Mouse (Mus musculus) midbrain, embryonic 16.5 days (tissue): Measurements from ENCODE around the gene Prlh. TPM values are rescaled to one million over a fixed set of nuclear protein-coding genes. Genes with fewer than 3 reads are reported as not detected.
A peak's percentile ranks its signal among the peaks of the same experiment; 100 is the strongest.

Source experiments
- ATAC-seq: fragments of 200-750 bp; cut with Nextera tagmentation; 2 replicates; pipeline ENCODE4 v1.8.0; 2017; ENCODE audit warnings: moderate TSS enrichment
- H3K27ac ChIP-seq: fragments of 300-500 bp; sonication (generic); 2 replicates; pipeline ENCODE4 v1.5.1; 2014; ENCODE audit warnings: mild to moderate bottlenecking, low read length, mixed read lengths
- H3K27me3 ChIP-seq: fragments of 300-500 bp; sonication (generic); 2 replicates; pipeline ENCODE4 v1.6.1; 2014; ENCODE audit warnings: low read depth, low read length, mixed read lengths; ENCODE audit not compliant: control insufficient read depth, insufficient read depth
- H3K36me3 ChIP-seq: fragments of 300-500 bp; sonication (generic); 2 replicates; pipeline ENCODE4 v1.6.1; 2014; ENCODE audit warnings: mild to moderate bottlenecking, low read length, moderate library complexity, mixed read lengths; ENCODE audit not compliant: control insufficient read depth, insufficient read depth
- H3K4me1 ChIP-seq: fragments of 300-500 bp; sonication (generic); 2 replicates; pipeline ENCODE4 v1.6.1; 2014; ENCODE audit warnings: mild to moderate bottlenecking, low read length, mixed read lengths; ENCODE audit not compliant: control insufficient read depth, insufficient read depth
- H3K4me2 ChIP-seq: fragments of 300-500 bp; sonication (generic); 2 replicates; pipeline ENCODE4 v1.6.1; 2014; ENCODE audit warnings: mild to moderate bottlenecking, low read length, mixed read lengths
- H3K4me3 ChIP-seq: fragments of 300-500 bp; sonication (generic); 2 replicates; pipeline ENCODE4 v1.5.1; 2014; ENCODE audit warnings: low read depth, mild to moderate bottlenecking, low read length, moderate library complexity, mixed read lengths
- H3K9ac ChIP-seq: fragments of 300-500 bp; sonication (generic); 2 replicates; pipeline ENCODE4 v1.6.1; 2014; ENCODE audit warnings: low read depth, low read length, mixed read lengths
- H3K9me3 ChIP-seq: fragments of 300-500 bp; sonication (generic); replicated peaks from 2 replicates; pipeline ENCODE4 v1.6.1; 2014; ENCODE audit warnings: mild to moderate bottlenecking, low read length, mixed read lengths; ENCODE audit not compliant: control insufficient read depth, poor library complexity, severe bottlenecking
- WGBS: fragments of 180-500 bp; shearing (Covaris S2); extraction: QIAGEN DNeasy Blood & Tissue Kit; methylation state at CpG from one replicate; pipeline ENCODE4 v1.1.7; 2014; 5-methylcytosine and 5-hydroxymethylcytosine counted together
- polyA plus RNA-seq: library from polyadenylated mRNA; unstranded; fragments of >200 nt; fragmentation: Nextera tagmentation; extraction: Ambion mirVana; gene quantifications from 2 replicates; pipeline ENCODE4 v1.2.1, GENCODE M21; 2015

The Prlh gene
- polyA plus RNA-seq, 1 experiment from 2014 or later: not detected

DNA sequence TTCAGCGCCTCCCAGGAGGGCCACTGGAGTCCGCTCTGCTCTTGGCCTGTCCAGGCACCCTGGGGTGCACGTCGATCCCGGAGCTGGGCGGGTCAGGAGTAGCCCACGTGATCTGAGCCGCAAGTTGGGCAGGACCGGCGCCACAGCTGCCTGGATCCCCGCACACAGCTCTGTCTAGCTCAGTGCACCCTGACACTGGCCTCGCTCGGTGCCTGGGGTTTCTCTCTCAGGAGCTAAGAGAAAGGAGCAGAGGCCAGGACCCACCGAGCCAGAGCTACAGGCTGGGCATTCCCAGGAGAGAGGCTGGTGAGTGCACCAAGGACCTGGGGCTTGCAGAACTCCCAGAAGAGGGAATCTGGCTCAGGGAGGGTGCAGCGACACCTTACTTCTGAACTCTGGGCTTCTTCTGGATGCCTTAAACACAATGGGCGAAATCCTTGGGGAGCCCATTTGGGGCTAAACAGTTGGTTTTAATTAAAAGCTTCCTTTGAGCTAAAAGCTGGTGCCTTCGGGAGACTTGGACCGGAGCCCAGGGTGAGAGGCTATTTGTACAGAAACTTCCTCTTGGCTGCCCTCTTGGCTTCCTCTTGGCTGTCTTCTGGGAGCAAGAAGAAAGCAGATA is 37.8 kb upstream of the Prlh start, which contains the start of gene Mlph:
Mlph (plus strand) TSS at position 138 of the 622 bp plus-strand sequence.
- H3K4me1 ChIP-seq: peaks cover 4% of the 10 kb centered on the region; the same call in 1 of the 2 replicates
- H3K9me3 ChIP-seq: peaks cover 11% of the 10 kb centered on the region
- no peak for ATAC-seq
- H3K9ac ChIP-seq: 0 out of 2 replicates have a peak within 1 kb of the TSS, but pooled peaks have one; percentile 20
- no peaks in the 10 kb centered on the region; the same call in 1 of the 2 replicates for H3K27me3 ChIP-seq
- H3K36me3 ChIP-seq: no peaks in the 10 kb centered on the region
- peak within 1 kb of the TSS; percentile 13; the same call in 1 of the 2 replicates for H3K4me3 ChIP-seq
- H3K27ac ChIP-seq: no peak within 1 kb of the TSS
- H3K4me2 ChIP-seq: peak within 1 kb of the TSS; percentile 50
- WGBS: 10% methylated on average over 18 of the region's 18 CpGs

GRCm38 (mm10) chr1:90917509-90917908 is 35.4 kb upstream of the Prlh start:
- Histone ChIP-seq H3K27me3 (no peaks in the 10 kb centered on the region; the same call in 1 of the 2 replicates), H3K27ac (no peak overlapping the region), H3K4me3 (no peak overlapping the region), H3K9me3 (peaks cover 12% of the 10 kb centered on the region), H3K36me3 (no peaks in the 10 kb centered on the region), H3K4me1 (peaks cover 4% of the 10 kb centered on the region; the same call in 1 of the 2 replicates), H3K9ac (no peak overlapping the region), H3K4me2 (no peak overlapping the region)
- 58% methylated on average over 6 of the region's 6 CpGs for WGBS
- no peak for ATAC-seq

GRCm38 (mm10) chr1:90921687-90922086 is 31.2 kb upstream of the Prlh start:
- ATAC-seq: no peak

GRCm38 (mm10) chr1:90926030-90926429 is 26.9 kb upstream of the Prlh start:
- no peak overlapping the region for H3K4me2 ChIP-seq
- peaks cover 6% of the 10 kb centered on the region for H3K4me1 ChIP-seq
- WGBS: 81% methylated on average over 4 of the region's 4 CpGs
- no peak for ATAC-seq
- no peak overlapping the region for H3K27ac ChIP-seq
- no peak overlapping the region for H3K4me3 ChIP-seq
- H3K36me3 ChIP-seq: no peaks in the 10 kb centered on the region
- H3K9me3 ChIP-seq: no peaks in the 10 kb centered on the region
- H3K27me3 ChIP-seq: peaks cover 6% of the 10 kb centered on the region
- H3K9ac ChIP-seq: no peak overlapping the region

More at GRCm38 (mm10) chr1:90921687-90922086, 31.2 kb upstream of the Prlh start:
- Histone ChIP-seq H3K27me3 (no peaks in the 10 kb centered on the region; the same call in 1 of the 2 replicates), H3K4me1 (no peaks in the 10 kb centered on the region), H3K27ac (no peak overlapping the region), H3K36me3 (no peaks in the 10 kb centered on the region), H3K9ac (no peak overlapping the region), H3K9me3 (peaks cover 12% of the 10 kb centered on the region), H3K4me2 (no peak overlapping the region), H3K4me3 (no peak overlapping the region)
- 93% methylated on average over 9 of the region's 9 CpGs for WGBS

GRCm38 (mm10) chr1:90927308-90927707 is 25.6 kb upstream of the Prlh start:
- peaks cover 6% of the 10 kb centered on the region for H3K27me3 ChIP-seq
- WGBS: 61% methylated on average over 15 of the region's 15 CpGs
- no peaks in the 10 kb centered on the region for H3K36me3 ChIP-seq
- H3K27ac ChIP-seq: no peak overlapping the region
- H3K4me3 ChIP-seq: no peak overlapping the region
- no peak overlapping the region for H3K4me2 ChIP-seq
- H3K4me1 ChIP-seq: peaks cover 6% of the 10 kb centered on the region
- no peak overlapping the region for H3K9ac ChIP-seq
- ATAC-seq: no peak
- no peaks in the 10 kb centered on the region for H3K9me3 ChIP-seq

GRCm38 (mm10) chr1:90927929-90928574 is 24.9 kb upstream of the Prlh start:
- no peak overlapping the region for H3K27ac ChIP-seq
- H3K9me3 ChIP-seq: no peaks in the 10 kb centered on the region
- H3K36me3 ChIP-seq: no peaks in the 10 kb centered on the region
- H3K9ac ChIP-seq: peak overlapping the region; percentile 30; the same call in 1 of the 2 replicates
- 0 out of 2 replicates have a peak, but pooled peaks have one; percentile 45 for ATAC-seq
- peaks cover 6% of the 10 kb centered on the region for H3K4me1 ChIP-seq
- H3K27me3 ChIP-seq: peaks cover 6% of the 10 kb centered on the region
- WGBS: 1% methylated on average over 23 of the region's 23 CpGs
- peak overlapping the region; percentile 20; the same call in 1 of the 2 replicates for H3K4me3 ChIP-seq
- peak overlapping the region; percentile 54 for H3K4me2 ChIP-seq

DNA sequence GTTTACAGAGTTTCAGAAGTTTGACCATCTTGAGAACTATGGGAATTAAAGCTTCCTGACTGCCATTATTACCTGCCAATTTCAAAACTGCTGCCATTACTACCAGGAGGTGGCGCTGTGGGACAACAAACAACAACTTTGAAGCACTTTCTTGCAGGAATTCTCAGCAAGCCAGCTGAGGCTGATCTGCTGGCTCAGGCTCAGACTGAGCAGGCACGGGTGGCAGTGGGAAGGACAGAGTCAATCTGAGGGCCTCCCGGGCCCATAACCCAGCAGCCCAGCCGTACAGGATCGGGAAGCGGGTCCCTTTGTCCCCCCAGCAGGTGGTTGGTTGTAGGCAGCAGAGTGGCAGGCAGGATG is 24.4 kb upstream of the Prlh start:
- Histone ChIP-seq H3K36me3 (no peaks in the 10 kb centered on the region), H3K27me3 (peaks cover 6% of the 10 kb centered on the region), H3K4me2 (peak overlapping the region; percentile 54), H3K9me3 (no peaks in the 10 kb centered on the region), H3K27ac (no peak overlapping the region), H3K4me3 (no peak overlapping the region; the same call in 1 of the 2 replicates), H3K9ac (no peak overlapping the region), H3K4me1 (peaks cover 6% of the 10 kb centered on the region)
- 0 out of 2 replicates have a peak, but pooled peaks have one; percentile 36 for ATAC-seq
- 6% methylated on average over 6 of the region's 6 CpGs for WGBS

DNA sequence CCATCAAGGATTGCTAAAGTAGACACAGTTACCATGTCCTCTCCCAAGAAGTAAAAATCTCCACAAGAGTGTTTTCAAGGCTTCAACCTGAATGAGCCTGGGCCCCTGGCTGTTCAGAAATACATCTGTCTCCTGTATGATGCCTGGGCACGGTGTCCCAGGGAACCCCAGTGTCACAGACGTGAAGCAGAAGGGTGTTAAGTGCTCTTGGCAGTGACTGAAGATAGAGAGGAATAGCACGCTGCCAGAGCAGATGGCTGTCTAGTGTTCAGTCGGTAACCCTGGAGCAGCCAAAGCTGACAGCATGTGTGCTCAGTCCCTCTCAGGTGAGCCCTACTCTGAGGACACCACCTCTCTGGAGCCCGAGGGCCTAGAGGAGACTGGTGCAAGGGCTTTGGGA is 19.9 kb upstream of the Prlh start:
- Histone ChIP-seq H3K36me3 (no peaks in the 10 kb centered on the region), H3K27ac (no peak overlapping the region), H3K4me3 (no peak overlapping the region), H3K9ac (no peak overlapping the region), H3K27me3 (peaks cover 4% of the 10 kb centered on the region), H3K4me1 (peaks cover 4% of the 10 kb centered on the region), H3K4me2 (no peak overlapping the region), H3K9me3 (no peaks in the 10 kb centered on the region)
- 87% methylated on average over 5 of the region's 5 CpGs for WGBS
- ATAC-seq: no peak

DNA sequence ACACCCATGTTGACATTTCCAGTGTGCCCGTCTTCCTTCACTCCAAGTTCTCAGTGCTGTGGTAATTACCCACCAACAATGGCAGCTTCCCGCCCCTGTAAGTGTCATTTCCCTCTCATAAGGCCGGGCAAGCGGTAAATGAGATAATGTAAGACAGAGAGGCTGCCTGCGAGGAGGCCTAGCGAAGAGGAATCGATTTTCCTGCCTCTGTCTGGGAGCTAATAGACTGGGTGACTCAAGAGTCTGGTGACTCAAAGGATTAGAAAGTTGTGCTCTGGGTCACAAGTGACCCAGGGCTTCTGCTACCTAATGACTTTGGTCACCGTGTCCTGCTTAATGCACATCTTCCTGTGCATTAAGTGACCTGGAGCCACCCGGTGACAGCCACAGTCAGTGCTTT is 15.9 kb upstream of the Prlh start:
- 56% methylated on average over 9 of the region's 9 CpGs for WGBS
- Histone ChIP-seq H3K4me3 (no peak overlapping the region), H3K27me3 (no peaks in the 10 kb centered on the region), H3K36me3 (no peaks in the 10 kb centered on the region), H3K27ac (no peak overlapping the region), H3K4me2 (no peak overlapping the region), H3K9ac (no peak overlapping the region), H3K9me3 (no peaks in the 10 kb centered on the region), H3K4me1 (no peaks in the 10 kb centered on the region)
- ATAC-seq: no peak
